Mouse (Mus musculus) cortical plate, adult 2 months (tissue): ENCODE data around the gene Leo1.

ENCODE experiments used
- CTCF ChIP-seq: fragments of 200-500 bp; IDR thresholded peaks from 2 replicates; pipeline ENCODE4 v1.5.1; 2011; ENCODE audit warnings: mild to moderate bottlenecking, control low read depth, low read length; ENCODE audit not compliant: insufficient read depth; ENCODE audit errors: extremely low read depth
- POLR2A ChIP-seq: fragments of 200-500 bp; IDR thresholded peaks from 2 replicates; pipeline ENCODE4 v1.6.1; 2011; ENCODE audit warnings: mild to moderate bottlenecking, low read length, control low read depth; ENCODE audit not compliant: insufficient read depth; ENCODE audit errors: extremely low read depth

- TF ChIP-seq CTCF (no peak), POLR2A (no peak)
Observed at GRCm38 (mm10) chr9:75494407-75495005, 53.2 kb downstream of the Leo1 start.
